Mouse (Mus musculus) G1E (cell line): Measurements from ENCODE around the gene Rhbg. TPM values are rescaled to one million over a fixed set of nuclear protein-coding genes. Genes with fewer than 3 reads are reported as not detected.

Source experiments
- ATAC-seq: 2 replicates; pipeline ENCODE4 v1.8.0; 2016; ENCODE audit warnings: mild to moderate bottlenecking; ENCODE audit not compliant: insufficient number of reproducible peaks, poor library complexity, low FRiP score, severe bottlenecking; ENCODE audit errors: extremely low read depth
- DNase-seq: peaks from one replicate; pipeline ENCODE4 v3.0.0; 2012; ENCODE audit warnings: low spot score
- H3K27me3 ChIP-seq: 2 replicates; pipeline ENCODE4 v1.6.1; 2012; ENCODE audit warnings: mild to moderate bottlenecking, low read length, inconsistent platforms; ENCODE audit not compliant: insufficient read depth
- H3K36me3 ChIP-seq: replicated peaks from 2 replicates; pipeline ENCODE3; 2012; ENCODE audit warnings: mild to moderate bottlenecking, inconsistent platforms
- H3K4me1 ChIP-seq: 2 replicates; pipeline ENCODE4 v1.6.1; 2012; ENCODE audit warnings: low read depth, low read length, inconsistent platforms, mixed read lengths; ENCODE audit not compliant: insufficient read depth
- H3K4me3 ChIP-seq: 2 replicates; pipeline ENCODE4 v1.5.1; 2012; ENCODE audit warnings: low read depth, mild to moderate bottlenecking, inconsistent platforms, low read length, moderate library complexity, mixed read lengths
- H3K9me3 ChIP-seq: replicated peaks from 2 replicates; pipeline ENCODE4 v1.6.1; 2012; ENCODE audit warnings: inconsistent platforms
- CTCF ChIP-seq: IDR thresholded peaks from 2 replicates; pipeline ENCODE4 v1.5.1; 2012; ENCODE audit warnings: low read depth, low read length, inconsistent platforms, mixed read lengths
- GATA1 ChIP-seq: IDR thresholded peaks from 2 replicates; pipeline ENCODE4 v1.6.1; 2012; ENCODE audit warnings: borderline replicate concordance, low read length, inconsistent platforms, mixed read lengths
- GATA2 ChIP-seq: IDR thresholded peaks from 2 replicates; pipeline ENCODE4 v1.6.1; 2012; ENCODE audit warnings: low read depth, low read length, inconsistent platforms, borderline replicate concordance
- POLR2AphosphoS5 ChIP-seq: IDR thresholded peaks from 2 replicates; pipeline ENCODE4 v1.6.1; 2012; ENCODE audit warnings: low read depth, low read length, inconsistent platforms; ENCODE audit not compliant: insufficient replicate concordance
- TAL1 ChIP-seq: conservative IDR thresholded peaks from 2 replicates; pipeline ENCODE4 v1.6.1; 2012; ENCODE audit warnings: low read depth, low read length, inconsistent platforms, mixed read lengths
- polyA plus RNA-seq: library from polyadenylated mRNA; stranded (reverse); fragments of >175 nt; gene quantifications from 2 replicates; pipeline ENCODE4 v1.2.3, GENCODE M21; 2012
- total RNA-seq, 2 experiments: library from RNA; stranded (forward) in 1 of 2; stranded (reverse) in 1 of 2; fragments of 200-1000 nt in 1 of 2; fragments of >200 nt in 1 of 2; fragmentation: Nextera tagmentation in 1 of 2; gene quantifications; 2 replicates each; pipeline ENCODE4 v1.2.3; 2014 to 2017

The Rhbg gene
- total and polyA plus RNA-seq, 3 experiments = not detected

GRCm38 (mm10) chr3:88235616-88236015 is 18.9 kb downstream of the Rhbg start:
- Histone ChIP-seq H3K9me3 (no peaks in the 10 kb centered on the region), H3K36me3 (no peaks in the 10 kb centered on the region), H3K4me1 (no peaks in the 10 kb centered on the region; the same call in 1 of the 2 replicates), H3K4me3 (no peak overlapping the region), H3K27me3 (peaks cover 67% of the 10 kb centered on the region)
- DNase-seq (no peak), ATAC-seq (no peak)
- TF ChIP-seq TAL1 (no peak), CTCF (no peak), POLR2AphosphoS5 (no peak)

GRCm38 (mm10) chr3:88235216-88235615 is 19.3 kb downstream of the Rhbg start:
- no peak for TF ChIP-seq TAL1
- no peak for TF ChIP-seq CTCF
- TF ChIP-seq GATA2 = no peak
- no peaks in the 10 kb centered on the region for H3K9me3 ChIP-seq
- no peak for ATAC-seq
- H3K36me3 ChIP-seq = no peaks in the 10 kb centered on the region
- no peaks in the 10 kb centered on the region; the same call in 1 of the 2 replicates for H3K4me1 ChIP-seq
- peaks cover 67% of the 10 kb centered on the region for H3K27me3 ChIP-seq
- no peak for DNase-seq
- no peak overlapping the region for H3K4me3 ChIP-seq

- Histone ChIP-seq H3K36me3 (no peaks in the 10 kb centered on the region), H3K9me3 (no peaks in the 10 kb centered on the region), H3K27me3 (peaks cover 71% of the 10 kb centered on the region), H3K4me3 (no peak overlapping the region), H3K4me1 (no peaks in the 10 kb centered on the region; the same call in 1 of the 2 replicates)
- TF ChIP-seq TAL1 (no peak), GATA2 (no peak), POLR2AphosphoS5 (no peak), CTCF (no peak), GATA1 (no peak)
- ATAC-seq (no peak), DNase-seq (no peak)
These were observed 20.5 kb downstream of the Rhbg start for GRCm38 (mm10) chr3:88234041-88234440.

- H3K4me1 ChIP-seq = no peaks in the 10 kb centered on the region; the same call in 1 of the 2 replicates
- ATAC-seq = no peak
- H3K9me3 ChIP-seq = no peaks in the 10 kb centered on the region
- H3K4me3 ChIP-seq = no peak overlapping the region
- TF ChIP-seq GATA1 (no peak), GATA2 (no peak), TAL1 (no peak), CTCF (no peak), POLR2AphosphoS5 (no peak)
- DNase-seq = no peak
- H3K27me3 ChIP-seq = peaks cover 68% of the 10 kb centered on the region
- no peaks in the 10 kb centered on the region for H3K36me3 ChIP-seq
These were observed 21.5 kb downstream of the Rhbg start for GRCm38 (mm10) chr3:88232851-88233649.

DNA sequence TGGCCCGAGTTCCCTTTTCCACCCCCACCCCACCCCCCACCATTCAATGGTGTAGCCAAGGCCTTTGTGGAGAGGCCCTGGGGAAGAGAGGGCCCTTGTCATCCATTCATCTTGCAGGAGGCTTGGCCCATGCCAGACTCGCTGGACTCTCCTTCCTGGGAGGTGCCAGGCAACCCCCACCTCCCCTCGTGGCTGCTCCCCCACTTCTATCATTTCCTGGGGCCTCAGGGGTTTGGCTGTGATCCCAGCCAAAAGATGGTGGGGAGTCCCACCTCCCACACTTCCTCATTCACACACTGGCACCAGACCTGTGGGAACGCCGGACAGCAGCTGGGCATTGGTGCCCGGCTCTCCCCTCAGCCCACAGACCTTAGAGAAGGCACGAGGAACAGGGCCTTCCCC is 22.2 kb downstream of the Rhbg start:
- no peaks in the 10 kb centered on the region for H3K4me1 ChIP-seq
- TF ChIP-seq TAL1 (no peak), POLR2AphosphoS5 (no peak), CTCF (no peak), GATA1 (no peak), GATA2 (no peak)
- no peaks in the 10 kb centered on the region for H3K9me3 ChIP-seq
- no peaks in the 10 kb centered on the region for H3K36me3 ChIP-seq
- no peak for ATAC-seq
- H3K27me3 ChIP-seq = peaks cover 65% of the 10 kb centered on the region
- H3K4me3 ChIP-seq = no peak overlapping the region
- no peak for DNase-seq

DNA sequence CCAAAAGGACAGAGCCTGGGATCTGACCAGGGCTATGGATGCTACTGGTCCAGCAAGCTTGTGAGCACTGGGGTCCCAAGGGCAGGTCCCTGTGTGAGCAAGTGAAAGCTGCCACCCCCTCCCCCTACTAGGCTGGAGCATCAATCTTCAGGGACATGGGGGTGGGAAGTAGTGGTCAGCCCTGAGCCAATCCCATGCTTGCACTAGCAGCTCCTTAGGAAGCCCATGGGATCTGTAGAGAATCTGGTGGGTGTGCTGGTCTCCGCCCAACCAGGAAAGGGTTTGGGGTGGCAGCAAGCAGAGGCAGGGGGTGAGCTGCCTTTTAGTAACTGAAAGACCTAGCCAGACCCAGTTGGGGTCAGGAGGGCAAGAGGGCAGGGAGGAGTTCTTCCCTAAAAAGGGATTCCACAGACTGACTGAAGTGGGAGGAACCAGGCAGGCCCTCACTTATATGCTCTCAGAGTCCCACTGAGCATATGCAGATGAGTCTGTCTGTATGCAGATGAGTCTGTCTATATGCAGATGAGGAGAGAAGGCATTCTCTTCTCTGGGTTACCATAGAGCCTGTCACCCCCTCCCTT is 23.4 kb downstream of the Rhbg start:
- DNase-seq (no peak), ATAC-seq (no peak)
- no peaks in the 10 kb centered on the region for H3K4me1 ChIP-seq
- H3K9me3 ChIP-seq = no peaks in the 10 kb centered on the region
- TF ChIP-seq GATA1 (no peak), GATA2 (no peak)
- peaks cover 59% of the 10 kb centered on the region for H3K27me3 ChIP-seq
- no peaks in the 10 kb centered on the region for H3K36me3 ChIP-seq
- H3K4me3 ChIP-seq = no peak overlapping the region
